Mouse (Mus musculus) midbrain, postnatal 0 days (tissue): ENCODE results near the gene Pakap. TPM values are rescaled to one million over a fixed set of nuclear protein-coding genes. Genes with fewer than 3 reads are reported as not detected.

Experiments used
- ATAC-seq: fragments of 200-750 bp; cut with Nextera tagmentation; 2 replicates; pipeline ENCODE4 v1.8.0; 2017; ENCODE audit warnings: moderate number of reproducible peaks, mild to moderate bottlenecking, moderate TSS enrichment, moderate library complexity; ENCODE audit not compliant: low FRiP score
- DNase-seq: peaks from one replicate; pipeline ENCODE4 v3.0.0-alpha.2; 2015; ENCODE audit warnings: low spot score
- H3K27ac ChIP-seq: fragments of 300-500 bp; sonication (generic); 2 replicates; pipeline ENCODE4 v1.5.1; 2014; ENCODE audit warnings: low read depth, mild to moderate bottlenecking, low read length, mixed read lengths
- H3K27me3 ChIP-seq: fragments of 300-500 bp; sonication (generic); 2 replicates; pipeline ENCODE4 v1.6.1; 2014; ENCODE audit warnings: low read length, control low read depth, mixed read lengths; ENCODE audit not compliant: insufficient read depth
- H3K36me3 ChIP-seq: fragments of 300-500 bp; sonication (generic); 2 replicates; pipeline ENCODE4 v1.6.1; 2014; ENCODE audit warnings: low read length, control low read depth, mixed read lengths; ENCODE audit not compliant: insufficient read depth
- H3K4me1 ChIP-seq: fragments of 300-500 bp; sonication (generic); 2 replicates; pipeline ENCODE4 v1.6.1; 2014; ENCODE audit warnings: mild to moderate bottlenecking, control low read depth, antibody characterized with exemption, low read length, mixed read lengths; ENCODE audit not compliant: insufficient read depth
- H3K4me2 ChIP-seq: fragments of 300-500 bp; sonication (generic); 2 replicates; pipeline ENCODE4 v1.6.1; 2014; ENCODE audit warnings: low read depth, mild to moderate bottlenecking, low read length, mixed read lengths; ENCODE audit not compliant: poor library complexity, severe bottlenecking
- H3K4me3 ChIP-seq: fragments of 300-500 bp; sonication (generic); 2 replicates; pipeline ENCODE4 v1.5.1; 2014; ENCODE audit warnings: low read depth, mild to moderate bottlenecking, low read length, moderate library complexity
- H3K9ac ChIP-seq: fragments of 300-500 bp; sonication (generic); replicated peaks from 2 replicates; pipeline ENCODE4 v1.6.1; 2014; ENCODE audit warnings: mild to moderate bottlenecking, low read length, moderate library complexity, mixed read lengths; ENCODE audit not compliant: poor library complexity, severe bottlenecking
- H3K9me3 ChIP-seq: fragments of 300-500 bp; sonication (generic); 2 replicates; pipeline ENCODE4 v1.6.1; 2016; ENCODE audit warnings: low read length, control low read depth
- CTCF ChIP-seq: IDR thresholded peaks from 2 replicates; pipeline ENCODE4 v1.5.1; 2016; ENCODE audit warnings: antibody characterized with exemption, mild to moderate bottlenecking
- WGBS: fragments of 180-500 bp; shearing (Covaris S2); extraction: QIAGEN DNeasy Blood & Tissue Kit; methylation state at CpG from one replicate; pipeline ENCODE4 v1.1.7; 2014; 5-methylcytosine and 5-hydroxymethylcytosine counted together
- polyA plus RNA-seq: library from polyadenylated mRNA; unstranded; fragments of >200 nt; fragmentation: Nextera tagmentation; extraction: Ambion mirVana; gene quantifications from 2 replicates; pipeline ENCODE4 v1.2.1, GENCODE M21; 2015
- total RNA-seq: library from RNA; depleted of rRNA; stranded (reverse); fragments of >200 nt; gene quantifications from 2 replicates; pipeline ENCODE4 v1.2.3, GENCODE M21; 2014

Gene Pakap
- total and polyA plus RNA-seq, 2 experiments from 2014 or later: 8.4 to 13.5 TPM

- Histone ChIP-seq H3K36me3 (no peaks in the 10 kb centered on the region), H3K27me3 (no peaks in the 10 kb centered on the region), H3K4me2 (peak overlapping the region; percentile 90), H3K9me3 (no peaks in the 10 kb centered on the region), H3K4me3 (peak overlapping the region; percentile 45), H3K9ac (peak overlapping the region; percentile 52), H3K27ac (no peak overlapping the region), H3K4me1 (peaks cover 7% of the 10 kb centered on the region; the same call in 1 of the 2 replicates)
- 6% methylated on average over 33 of the region's 33 CpGs for WGBS
- ATAC-seq: peak; percentile 35; the same call in 1 of the 2 replicates
- DNase-seq: no peak
- no peak for TF ChIP-seq CTCF
Measured at GRCm38 (mm10) chr4:57782549-57783390, 214.8 kb downstream of the Pakap start.

DNA sequence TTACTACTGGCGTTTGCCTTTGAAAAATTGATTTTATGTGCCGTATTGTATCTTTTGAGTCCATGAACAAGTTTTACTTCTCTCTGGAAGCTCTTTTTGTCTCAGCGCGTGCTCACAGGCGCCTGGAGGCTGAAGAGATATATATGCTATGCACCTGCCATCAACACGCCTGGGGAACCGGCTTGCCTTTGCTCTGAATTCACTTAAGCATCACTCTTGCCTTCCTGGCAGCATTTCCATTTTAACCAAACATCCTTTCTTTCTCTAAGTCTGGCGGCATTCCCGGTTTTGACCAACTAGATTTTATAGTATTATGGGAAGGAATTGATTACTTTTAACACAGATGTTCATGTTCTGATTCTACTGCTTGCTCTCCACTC lies 215.4 kb downstream of the Pakap start:
- no peak for ATAC-seq
- Histone ChIP-seq H3K4me3 (peak overlapping the region; percentile 45), H3K27me3 (no peaks in the 10 kb centered on the region), H3K36me3 (no peaks in the 10 kb centered on the region), H3K9ac (no peak overlapping the region), H3K4me1 (peaks cover 7% of the 10 kb centered on the region; the same call in 1 of the 2 replicates), H3K27ac (no peak overlapping the region), H3K4me2 (peak overlapping the region; percentile 90), H3K9me3 (no peaks in the 10 kb centered on the region)
- 33% methylated on average over 9 of the region's 9 CpGs for WGBS
- no peak for TF ChIP-seq CTCF
- peak; percentile 34 for DNase-seq

DNA sequence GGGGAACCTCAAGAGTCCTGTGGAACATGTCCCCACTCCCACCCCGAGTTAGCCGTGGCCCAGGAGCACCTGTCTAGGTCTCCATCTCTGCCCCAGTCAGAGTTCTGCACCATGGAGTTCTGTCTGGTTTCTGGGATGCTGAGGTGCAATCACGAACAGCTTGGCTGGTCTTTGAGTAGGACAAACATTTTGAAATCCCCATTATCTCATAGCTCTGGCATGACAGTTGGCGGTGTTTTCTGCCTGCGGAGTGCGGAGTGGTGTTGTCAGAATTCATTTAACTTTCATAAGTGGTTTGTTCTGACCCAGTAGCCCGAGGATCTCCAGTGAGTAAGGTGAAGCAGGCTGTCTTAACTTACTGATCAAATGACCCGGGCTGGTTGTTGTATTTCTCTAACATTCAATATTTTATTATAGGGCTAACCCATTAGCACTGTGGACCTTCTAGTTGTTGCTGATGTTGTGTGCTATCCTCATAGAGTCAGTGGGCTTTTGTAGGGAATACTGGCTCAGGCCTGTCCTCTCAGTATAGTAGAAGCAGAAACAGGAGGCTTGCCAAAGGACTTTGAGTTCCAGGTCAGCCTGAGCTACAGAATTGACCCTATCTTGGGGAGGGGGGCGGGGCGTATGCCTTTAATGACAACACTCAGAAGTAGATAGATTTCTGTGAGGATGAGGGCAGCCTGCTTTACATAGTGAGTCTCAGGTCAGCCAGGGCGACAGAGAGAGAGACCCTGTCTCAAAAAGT lies 216.0 kb downstream of the Pakap start:
- WGBS: 70% methylated on average over 11 of the region's 11 CpGs
- H3K4me2 ChIP-seq: peak overlapping the region; percentile 90; the same call in 1 of the 2 replicates

DNA sequence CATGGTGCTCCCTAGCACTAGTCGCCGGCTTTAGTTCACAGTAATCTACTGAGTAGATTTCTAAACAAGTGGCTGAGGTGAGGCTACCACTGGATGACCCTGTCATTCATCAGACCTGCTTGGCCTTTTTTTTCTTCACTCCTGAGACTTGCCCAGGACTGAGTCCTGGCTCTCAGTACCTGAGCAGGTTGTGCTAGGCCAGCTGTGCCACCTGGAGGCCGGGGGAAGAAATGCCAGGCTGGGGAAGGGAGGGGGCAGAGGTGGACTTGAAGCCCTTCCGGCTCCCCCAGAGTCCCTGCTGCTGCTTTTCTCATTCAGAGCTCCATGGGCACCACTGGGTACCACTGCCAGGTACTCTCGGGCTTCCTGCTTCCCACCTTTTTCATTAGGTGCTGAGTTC lies 220.7 kb downstream of the Pakap start:
- no peak overlapping the region for H3K4me2 ChIP-seq
- no peak overlapping the region for H3K9ac ChIP-seq
- TF ChIP-seq CTCF: peak; percentile 34; the same call in 1 of the 2 replicates
- DNase-seq: no peak
- no peaks in the 10 kb centered on the region for H3K9me3 ChIP-seq
- ATAC-seq: no peak
- no peak overlapping the region for H3K4me3 ChIP-seq
- no peaks in the 10 kb centered on the region for H3K36me3 ChIP-seq
- 65% methylated on average over 5 of the region's 5 CpGs for WGBS
- no peak overlapping the region for H3K27ac ChIP-seq
- 0 out of 2 replicates have a peak, but pooled peaks cover under 1% of the 10 kb centered on the region for H3K4me1 ChIP-seq
- no peaks in the 10 kb centered on the region for H3K27me3 ChIP-seq

More for the DNA sequence above, 216.0 kb downstream of the Pakap start:
- TF ChIP-seq CTCF: no peak
- DNase-seq (no peak), ATAC-seq (no peak)
- Histone ChIP-seq H3K9ac (no peak overlapping the region), H3K27me3 (no peaks in the 10 kb centered on the region), H3K4me1 (peaks cover 7% of the 10 kb centered on the region; the same call in 1 of the 2 replicates), H3K4me3 (no peak overlapping the region), H3K27ac (no peak overlapping the region), H3K9me3 (no peaks in the 10 kb centered on the region), H3K36me3 (no peaks in the 10 kb centered on the region)

GRCm38 (mm10) chr4:57789118-57789517 lies 221.1 kb downstream of the Pakap start:
- DNase-seq: no peak
- Histone ChIP-seq H3K27me3 (no peaks in the 10 kb centered on the region), H3K9me3 (no peaks in the 10 kb centered on the region), H3K4me2 (no peak overlapping the region), H3K27ac (no peak overlapping the region), H3K36me3 (no peaks in the 10 kb centered on the region), H3K9ac (no peak overlapping the region), H3K4me1 (no peaks in the 10 kb centered on the region), H3K4me3 (no peak overlapping the region)
- no peak for ATAC-seq
- TF ChIP-seq CTCF: no peak

- no peak overlapping the region for H3K27ac ChIP-seq
- no peaks in the 10 kb centered on the region for H3K36me3 ChIP-seq
- 48% methylated on average over 8 of the region's 8 CpGs for WGBS
- H3K4me1 ChIP-seq: no peaks in the 10 kb centered on the region
- TF ChIP-seq CTCF: no peak
- DNase-seq: no peak
- no peak overlapping the region for H3K4me2 ChIP-seq
- no peaks in the 10 kb centered on the region for H3K27me3 ChIP-seq
- H3K4me3 ChIP-seq: no peak overlapping the region
- no peak overlapping the region for H3K9ac ChIP-seq
- H3K9me3 ChIP-seq: no peaks in the 10 kb centered on the region
- no peak for ATAC-seq
Measured at GRCm38 (mm10) chr4:57793989-57794388, 226.0 kb downstream of the Pakap start.
